Mouse (Mus musculus) myocyte (in vitro differentiated cells): ENCODE data around the gene Cbx4.

Experiments used
- CEBPB ChIP-seq: IDR thresholded peaks from 2 replicates; pipeline ENCODE4 v1.6.1; 2011; ENCODE audit warnings: mild to moderate bottlenecking, moderate library complexity; ENCODE audit not compliant: poor library complexity, insufficient read depth, severe bottlenecking
- E2F4 ChIP-seq: IDR thresholded peaks from one replicate; pipeline ENCODE4 v1.6.1; 2011; ENCODE audit warnings: mild to moderate bottlenecking, control low read depth, moderate library complexity; ENCODE audit not compliant: insufficient read depth
- MAX ChIP-seq: IDR thresholded peaks from one replicate; pipeline ENCODE4 v1.6.1; 2011; ENCODE audit warnings: low read depth, mild to moderate bottlenecking, control low read depth
- MYOD1 ChIP-seq, 3 experiments: IDR thresholded peaks; one replicate each; pipeline ENCODE4 v1.6.1; 2011; ENCODE audit warnings: control low read depth in 2 of 3, low read depth in 2 of 3, mild to moderate bottlenecking in 2 of 3, moderate library complexity in 1 of 3; ENCODE audit not compliant: insufficient read length in 2 of 3, control insufficient read depth in 1 of 3
- MYOG ChIP-seq, 3 experiments: IDR thresholded peaks; one replicate each; pipeline ENCODE4 v1.6.1; 2011; ENCODE audit warnings: control low read depth in 2 of 3, low read depth in 2 of 3, mild to moderate bottlenecking in 2 of 3; ENCODE audit not compliant: insufficient read length in 2 of 3, control insufficient read depth in 1 of 3, insufficient read depth in 1 of 3
- POLR2A ChIP-seq: IDR thresholded peaks from one replicate; pipeline ENCODE4 v1.6.1; 2011; ENCODE audit warnings: low read depth, mild to moderate bottlenecking, control low read depth, moderate library complexity; ENCODE audit not compliant: insufficient read length
- POLR2AphosphoS2 ChIP-seq: IDR thresholded peaks from one replicate; pipeline ENCODE4 v1.6.1; 2011; ENCODE audit warnings: low read depth, control low read depth; ENCODE audit not compliant: insufficient read length
- SRF ChIP-seq: IDR thresholded peaks from one replicate; pipeline ENCODE4 v1.6.1; 2011; ENCODE audit warnings: low read depth; ENCODE audit not compliant: control insufficient read depth, insufficient read length
- TCF12 ChIP-seq: IDR thresholded peaks from one replicate; pipeline ENCODE4 v1.6.1; 2011; ENCODE audit warnings: mild to moderate bottlenecking, control low read depth; ENCODE audit not compliant: poor library complexity, insufficient read depth, severe bottlenecking
- TCF3 ChIP-seq: IDR thresholded peaks from one replicate; pipeline ENCODE4 v1.6.1; 2011; ENCODE audit warnings: low read depth, control low read depth; ENCODE audit not compliant: insufficient read length
- USF1 ChIP-seq: IDR thresholded peaks from one replicate; pipeline ENCODE4 v1.6.1; 2011; ENCODE audit warnings: low read depth, mild to moderate bottlenecking, control low read depth, moderate library complexity

- no peak for TF ChIP-seq POLR2A
- TF ChIP-seq SRF: no peak
- TF ChIP-seq MYOG (IDR thresholded peaks at IDR 0.05; ENCODE audit: control insufficient read depth in 1 of 3, insufficient read depth in 1 of 3, insufficient read length in 2 of 3, low read depth in 2 of 3): no peak
- no peak for TF ChIP-seq TCF3
- TF ChIP-seq USF1: no peak
- no peak for TF ChIP-seq MYOD1 (IDR thresholded peaks at IDR 0.05; ENCODE audit: control insufficient read depth in 1 of 3, insufficient read length in 2 of 3, low read depth in 2 of 3)
- no peak for TF ChIP-seq TCF12
- no peak for TF ChIP-seq MAX
- no peak for TF ChIP-seq CEBPB
- TF ChIP-seq E2F4: no peak
- no peak for TF ChIP-seq POLR2AphosphoS2
These were observed 36.4 kb upstream of the Cbx4 start for GRCm38 (mm10) chr11:119122396-119122795.
